Mouse (Mus musculus): ENCODE measurements around the gene Msi2.
A peak's percentile ranks its signal among the peaks of the same experiment; 100 is the strongest.

Gene Msi2

DNA sequence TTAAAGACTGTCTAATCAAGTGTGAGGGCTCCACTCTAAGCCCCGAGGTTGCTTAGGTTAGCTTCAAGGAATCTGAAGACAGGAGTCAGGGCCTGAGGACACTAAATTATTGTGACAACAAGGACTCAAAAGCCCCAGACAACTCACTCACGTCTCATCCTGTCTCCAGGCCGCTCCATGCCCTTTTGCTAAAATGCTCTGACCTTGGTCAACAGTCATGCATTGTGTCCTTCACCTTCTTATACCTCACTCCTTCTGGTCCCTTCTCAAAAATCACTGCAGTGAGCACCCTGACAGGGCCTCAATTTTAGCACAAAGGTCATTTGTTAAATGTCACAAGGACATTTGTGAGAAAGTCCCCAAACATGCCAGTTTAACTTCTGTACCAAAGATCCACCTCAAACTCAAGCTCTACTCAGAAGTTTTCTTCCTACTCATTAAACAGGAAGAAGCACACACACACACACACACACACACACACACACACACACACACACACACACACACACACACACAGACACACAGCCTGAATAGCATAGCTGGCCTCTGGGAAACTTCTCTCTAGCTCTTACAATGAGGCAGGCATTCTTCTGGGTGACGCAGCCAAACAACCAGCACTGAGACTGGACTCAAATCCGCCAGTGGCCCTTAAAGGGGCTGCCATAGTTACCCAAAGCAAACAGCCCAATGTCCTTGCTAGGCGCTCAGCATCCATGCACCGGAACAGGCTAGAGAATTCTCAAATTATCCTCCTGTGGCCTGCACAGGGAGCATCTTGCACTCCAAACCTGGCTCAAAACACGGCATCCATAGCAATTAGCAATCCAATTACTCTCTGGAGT lies 178.5 kb downstream of the Msi2 start:
- DNase-seq (ENCODE audit: low spot score): peak; percentile 66

DNA sequence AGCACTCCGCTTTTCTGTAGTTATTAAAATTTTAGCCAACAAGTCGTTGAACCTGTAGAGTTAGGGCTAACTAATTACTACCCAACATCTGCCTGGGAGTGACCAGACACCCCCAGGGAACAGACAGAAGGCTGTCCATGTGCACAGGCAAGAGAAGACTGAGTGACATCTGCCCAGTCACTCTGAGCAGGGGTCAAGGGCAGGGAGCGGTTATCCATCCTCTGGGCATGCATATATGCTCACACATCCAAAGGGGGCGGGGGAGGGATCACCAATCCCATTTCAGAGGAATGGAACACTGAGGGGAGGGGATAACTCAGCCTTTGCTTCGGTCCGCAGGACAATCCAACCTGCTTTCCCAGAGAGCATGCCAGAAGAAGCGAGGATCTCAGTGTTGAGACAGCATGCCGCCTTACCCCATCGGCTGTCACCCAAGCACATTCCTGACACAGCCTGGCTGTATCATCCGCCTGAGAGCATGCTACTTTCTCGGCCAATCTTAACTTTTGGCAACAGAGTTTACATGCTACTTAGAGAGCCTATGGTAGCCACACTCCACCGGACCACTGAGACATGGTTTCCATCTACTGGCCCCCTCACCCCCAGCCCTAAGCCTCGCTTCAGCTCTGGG lies 179.5 kb downstream of the Msi2 start:
- no peak for DNase-seq (ENCODE audit: low spot score)

DNA sequence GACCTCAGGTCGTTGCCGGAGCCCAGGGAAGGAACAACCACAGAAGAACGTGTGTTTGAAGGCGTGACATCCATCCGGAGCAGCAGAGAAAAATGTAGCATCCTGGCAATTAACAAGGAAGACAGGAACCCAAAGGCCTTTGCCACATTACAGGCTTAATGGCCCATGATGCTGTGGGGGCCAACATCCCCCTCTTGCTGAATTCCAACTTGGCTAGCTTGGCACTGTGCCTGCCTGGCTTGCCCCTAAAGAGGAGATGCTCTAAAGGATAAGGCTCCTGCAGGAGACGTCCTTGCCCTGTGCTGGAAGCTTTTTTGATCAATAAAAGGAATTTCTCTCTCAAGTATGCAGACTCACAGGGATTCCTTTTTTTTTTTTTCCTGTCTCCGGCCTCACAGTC lies 181.0 kb downstream of the Msi2 start:
- DNase-seq (ENCODE audit: low spot score): no peak

DNA sequence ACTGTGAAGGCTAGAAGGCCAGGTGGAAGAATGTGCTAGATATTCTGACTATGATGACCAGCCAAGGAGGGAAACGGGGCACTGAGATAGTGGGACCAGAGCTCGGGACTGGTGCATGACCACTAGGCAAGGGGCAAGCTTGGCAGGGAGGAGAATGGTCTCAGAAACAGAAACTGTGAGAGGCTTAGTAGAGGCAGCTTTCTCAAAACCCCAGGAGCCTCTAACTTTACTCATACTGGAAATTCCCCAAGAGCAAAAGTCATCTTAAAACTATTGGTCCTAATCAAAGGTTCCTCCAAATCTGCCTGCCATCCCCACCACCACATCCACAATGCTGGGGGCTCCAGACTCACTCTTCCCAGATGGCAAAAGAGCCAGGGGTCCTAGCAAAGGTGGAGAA lies 181.5 kb downstream of the Msi2 start:
- DNase-seq (ENCODE audit: low spot score): no peak

DNA sequence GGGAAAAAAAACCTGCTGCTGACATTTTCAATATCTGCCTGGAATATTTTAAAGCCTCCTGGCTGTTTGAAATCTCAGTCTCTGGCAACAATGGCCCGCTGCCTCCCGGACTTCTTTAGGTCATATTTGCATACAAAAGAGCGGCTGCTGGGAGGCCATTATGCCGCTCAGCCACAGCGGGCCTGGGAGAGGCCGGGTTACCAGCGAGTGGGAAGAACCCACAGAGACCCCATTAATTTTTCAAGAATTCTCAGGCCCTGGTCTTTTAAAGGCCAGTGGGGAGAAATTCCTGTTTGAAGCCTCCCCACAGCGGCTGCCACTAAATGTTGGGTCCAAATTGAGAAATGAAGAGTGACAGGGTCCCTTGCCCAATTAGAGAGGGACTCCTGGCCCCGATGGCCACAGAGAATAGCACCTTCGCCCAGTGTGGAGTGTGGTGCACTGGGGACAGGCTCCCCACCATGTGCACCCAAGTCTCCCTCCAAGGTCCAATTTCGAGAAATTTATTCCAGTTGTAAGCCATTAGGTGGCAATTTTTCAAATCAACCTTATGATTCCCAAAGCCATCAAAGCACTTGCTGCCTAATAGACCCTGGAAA lies 183.9 kb downstream of the Msi2 start:
- peak; percentile 80 for DNase-seq (ENCODE audit: low spot score)

DNA sequence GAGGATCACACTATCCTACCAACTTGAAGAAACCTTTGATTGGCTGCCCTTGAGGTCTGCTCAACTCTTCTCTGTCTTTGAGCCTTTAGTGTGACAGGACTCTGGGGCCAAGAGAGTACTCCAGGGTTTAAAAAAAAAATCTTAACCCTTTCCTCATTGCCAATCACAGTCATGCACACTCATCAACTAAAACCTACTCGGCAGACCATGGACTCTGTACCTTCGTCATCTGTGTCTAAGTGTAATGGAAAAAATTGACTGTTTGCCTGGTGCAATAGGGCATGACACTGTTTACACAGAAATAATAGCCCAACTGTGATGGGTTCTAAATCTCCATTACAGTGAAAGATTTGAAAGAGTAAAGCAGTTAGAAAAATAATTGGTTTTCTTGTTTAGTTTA lies 186.3 kb downstream of the Msi2 start:
- DNase-seq (ENCODE audit: low spot score): no peak

DNA sequence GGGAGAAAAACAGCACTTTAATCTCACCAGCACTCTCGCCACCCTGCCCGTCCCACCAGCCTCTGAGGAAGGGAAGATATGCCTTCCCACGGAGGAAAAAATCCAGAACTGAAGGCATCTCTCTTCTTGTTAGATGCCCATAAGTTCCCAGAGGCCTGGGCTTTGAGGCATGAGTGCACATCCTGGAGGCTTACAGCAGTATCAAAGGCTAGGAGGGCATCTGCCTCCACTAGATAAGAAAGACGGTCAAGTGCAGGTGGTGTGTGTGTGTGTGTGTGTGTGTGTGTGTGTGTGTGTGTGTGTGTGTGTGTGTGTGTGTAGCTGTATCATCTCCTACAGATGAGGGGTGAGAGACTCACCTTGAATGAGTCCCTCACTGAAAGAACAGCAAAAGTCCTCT lies 188.3 kb downstream of the Msi2 start:
- no peak for DNase-seq (ENCODE audit: low spot score)

DNA sequence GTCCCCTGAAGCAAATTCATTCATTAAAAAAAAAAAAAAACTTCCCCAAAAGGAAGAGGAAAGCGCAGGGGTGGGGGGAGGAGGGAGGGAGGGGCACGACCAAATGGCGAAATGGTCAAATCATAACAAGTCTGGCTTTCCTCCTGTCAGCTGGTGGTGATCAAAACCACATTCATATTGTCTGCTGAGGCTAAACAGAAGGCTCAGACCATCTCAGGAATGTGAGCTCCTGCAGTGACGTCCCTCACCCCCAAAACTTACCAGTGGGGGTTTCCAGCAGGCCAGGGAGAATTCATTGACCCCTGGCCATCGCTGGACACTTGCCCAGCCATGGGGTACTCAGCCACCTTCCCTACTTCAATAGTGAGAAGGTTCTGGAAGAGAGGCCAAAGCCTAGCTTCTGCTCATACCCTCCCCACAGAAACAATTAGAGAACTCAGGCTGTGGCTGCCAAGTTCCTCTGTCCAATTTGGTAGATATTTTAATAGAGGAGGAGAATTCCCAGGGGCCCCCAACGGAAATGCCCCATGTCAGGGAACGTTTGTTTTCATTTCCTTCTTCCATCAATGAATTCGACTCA lies 189.7 kb downstream of the Msi2 start:
- peak; percentile 68 for DNase-seq (ENCODE audit: low spot score)

DNA sequence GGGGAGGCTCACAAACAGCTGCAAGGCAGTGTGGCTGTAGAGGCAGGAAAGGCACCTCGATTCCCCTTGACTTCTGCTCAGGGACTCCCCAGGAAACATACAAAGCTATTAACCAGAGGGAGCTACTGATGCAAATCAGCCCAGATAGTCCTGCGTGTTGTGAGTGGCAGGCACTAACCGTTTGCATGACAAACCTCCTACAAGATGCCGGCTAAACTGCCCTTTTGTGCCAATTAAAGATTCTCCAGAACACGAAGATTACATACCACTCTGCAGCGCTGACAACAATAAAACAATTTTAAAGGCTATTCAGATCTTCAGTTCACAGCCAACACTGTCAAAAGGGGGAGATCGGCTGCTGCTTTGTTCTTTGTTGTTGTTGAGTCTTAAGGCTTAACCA lies 191.6 kb downstream of the Msi2 start:
- DNase-seq (ENCODE audit: low spot score): no peak

DNA sequence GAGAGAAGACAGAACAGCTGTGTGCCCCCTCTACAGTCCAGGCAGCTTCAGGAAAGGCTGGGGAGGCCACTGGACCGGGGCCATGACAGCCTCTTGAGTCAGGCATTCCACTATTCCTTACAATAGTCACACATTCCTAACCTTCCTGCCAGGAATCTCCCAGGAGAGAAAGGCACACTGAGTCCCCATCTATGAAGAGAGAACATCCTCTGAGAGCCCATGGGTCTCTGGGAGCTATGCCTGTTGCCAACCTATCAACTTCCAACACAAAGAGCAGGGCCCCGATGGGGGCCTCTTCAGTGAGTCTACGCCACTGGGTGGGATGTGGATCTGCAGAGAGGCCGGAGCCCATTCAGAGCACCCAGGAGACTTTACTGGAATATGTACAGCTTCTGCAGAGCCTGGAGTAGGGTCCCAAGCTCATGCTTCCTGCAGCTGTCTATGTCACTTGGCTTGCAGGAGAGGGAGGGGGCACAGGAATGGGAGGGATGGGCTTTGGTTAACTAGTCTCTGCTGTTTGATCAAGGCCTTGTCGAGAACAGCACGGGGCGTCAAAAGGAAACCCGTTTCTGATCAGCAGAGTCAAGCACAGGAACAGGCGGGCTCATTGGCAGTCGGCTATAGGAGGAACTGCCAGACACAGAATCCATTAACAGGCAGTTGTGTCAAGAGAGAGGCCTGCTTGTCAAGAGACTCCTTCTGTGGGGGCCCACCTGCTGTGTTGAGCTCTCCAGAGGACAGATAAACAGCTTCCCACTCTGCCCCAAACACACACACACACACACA lies 193.3 kb downstream of the Msi2 start:
- no peak for DNase-seq (ENCODE audit: low spot score)

DNA sequence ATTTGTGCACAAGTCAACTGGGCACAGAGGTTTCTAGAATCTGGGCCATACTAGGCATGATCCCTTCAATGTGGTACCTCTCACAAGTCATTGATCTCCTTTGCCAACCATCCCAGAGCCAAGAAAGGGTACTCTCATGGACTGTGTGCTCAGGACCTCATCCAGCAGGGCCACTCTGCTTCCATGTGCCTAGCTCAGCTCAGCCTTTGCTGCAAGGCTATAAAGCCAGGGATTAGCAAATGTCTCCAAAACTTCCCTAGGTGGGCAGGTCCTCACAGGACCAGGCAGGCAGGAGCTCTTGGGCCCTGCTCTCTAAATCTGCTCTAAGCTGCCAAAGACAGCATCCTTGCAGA lies 193.9 kb downstream of the Msi2 start:
- no peak for DNase-seq (ENCODE audit: low spot score)

DNA sequence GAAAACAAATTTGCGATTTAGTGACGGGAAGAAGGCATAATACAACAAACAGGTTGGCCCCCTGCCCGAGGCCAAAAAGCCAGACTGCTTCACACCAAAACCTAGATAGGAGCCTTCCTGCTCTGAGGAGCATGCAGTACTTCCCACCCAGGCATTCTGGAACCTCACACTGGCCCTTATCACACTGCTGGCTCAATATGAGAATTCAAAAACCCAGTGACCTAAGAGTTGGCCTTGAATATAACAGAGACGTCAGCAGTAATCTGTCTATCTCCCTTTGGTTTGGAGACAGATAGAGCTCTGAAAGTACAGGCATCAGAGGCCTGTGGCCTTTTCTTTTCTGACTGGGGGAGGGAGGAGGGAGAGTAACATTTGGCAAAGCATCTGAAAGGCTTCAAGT lies 194.4 kb downstream of the Msi2 start:
- DNase-seq (ENCODE audit: low spot score): no peak

DNA sequence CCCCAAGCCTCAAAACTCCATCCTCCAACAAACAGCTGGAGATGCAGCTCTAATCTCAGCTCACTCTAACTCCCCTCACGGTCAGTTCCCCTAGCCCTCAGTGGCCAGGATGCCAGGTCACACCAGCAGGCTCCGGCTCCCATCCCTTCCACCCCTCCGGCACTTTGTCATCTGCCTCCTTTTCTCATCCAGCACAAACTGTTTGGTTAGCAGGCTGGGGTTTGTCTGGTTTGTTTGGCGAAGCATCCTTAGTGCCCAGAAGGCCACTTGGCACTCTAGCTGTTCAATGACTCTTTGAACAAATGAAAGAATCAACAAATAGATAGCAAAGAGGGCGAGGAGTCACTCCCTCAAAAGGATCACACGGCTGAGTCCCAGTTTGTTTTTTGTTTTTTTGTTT lies 194.8 kb downstream of the Msi2 start:
- DNase-seq (ENCODE audit: low spot score): no peak

DNA sequence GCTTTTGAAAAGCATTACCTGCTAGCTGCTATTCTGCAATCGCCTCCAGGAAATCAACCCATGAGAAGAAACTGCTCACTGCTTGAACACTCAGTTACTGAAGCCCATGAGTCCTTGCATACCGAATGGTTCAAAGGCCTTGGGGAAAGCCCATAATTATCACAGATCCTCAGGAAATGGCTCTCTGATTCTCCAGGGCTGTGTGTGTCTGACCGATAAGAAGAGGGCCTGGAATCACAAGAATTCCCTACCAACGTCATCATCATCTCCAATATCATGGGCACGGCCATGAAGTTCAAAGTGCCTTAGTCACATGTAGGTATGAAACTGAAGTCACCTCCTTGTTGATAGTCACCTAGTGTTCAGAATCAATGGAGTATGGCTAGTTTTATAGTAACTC lies 196.2 kb downstream of the Msi2 start:
- DNase-seq (ENCODE audit: low spot score): no peak

DNA sequence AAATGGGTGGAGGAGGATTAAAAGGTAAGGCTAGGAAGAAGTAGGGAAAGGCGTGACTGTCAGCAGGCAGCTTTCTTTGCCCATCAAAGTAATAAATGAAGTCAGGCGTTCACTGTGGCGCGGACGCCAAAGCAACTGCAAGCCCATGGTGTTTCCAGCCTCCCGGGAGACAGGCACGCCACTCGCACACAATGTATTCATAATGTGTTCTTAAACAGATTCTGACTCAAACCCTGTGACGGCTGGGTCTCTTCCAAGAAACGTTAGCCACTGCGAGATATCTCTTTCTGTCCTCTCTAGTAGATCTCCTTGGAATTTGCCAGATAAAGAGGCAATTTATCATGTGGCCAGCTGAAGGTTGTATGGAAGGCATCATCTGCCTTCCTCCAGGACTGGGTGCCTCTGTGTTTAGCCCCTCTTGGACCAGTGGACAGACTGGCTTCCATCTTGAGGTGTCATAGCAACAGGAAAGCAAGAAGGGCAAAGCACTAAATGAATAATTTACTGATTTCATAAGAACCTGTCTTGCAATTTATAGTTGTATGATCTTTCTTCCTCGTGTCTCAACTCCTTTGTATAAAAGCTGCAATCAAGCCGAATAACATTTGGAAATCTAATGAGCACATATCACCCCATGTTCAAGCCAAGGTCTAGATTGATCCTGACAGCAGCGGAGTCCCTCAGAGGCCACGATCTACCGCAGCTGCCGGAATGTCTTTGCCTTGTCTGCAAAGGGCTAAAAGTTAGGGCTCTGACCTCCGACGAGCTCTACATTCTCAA lies 197.2 kb downstream of the Msi2 start:
- no peak for DNase-seq (ENCODE audit: low spot score)

DNA sequence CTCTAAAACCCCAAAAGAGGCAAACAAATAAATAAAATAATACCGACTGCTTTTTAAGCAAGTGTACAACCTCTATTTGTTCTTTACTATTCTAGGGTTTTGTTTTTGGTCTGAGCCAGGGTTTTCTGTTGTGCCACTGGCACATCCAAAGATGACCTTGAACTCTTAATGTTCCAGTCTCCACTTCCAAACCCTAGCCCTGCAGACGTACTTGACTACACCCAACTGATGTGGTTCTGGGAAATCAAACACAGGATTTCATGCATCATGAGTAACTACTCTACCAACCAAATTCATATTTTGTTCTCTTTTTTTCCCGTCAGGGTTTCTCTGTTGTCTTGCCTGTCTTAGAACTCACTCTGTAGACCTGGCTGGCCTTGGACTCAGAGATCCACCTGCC lies 200.0 kb downstream of the Msi2 start:
- DNase-seq (ENCODE audit: low spot score): no peak

DNA sequence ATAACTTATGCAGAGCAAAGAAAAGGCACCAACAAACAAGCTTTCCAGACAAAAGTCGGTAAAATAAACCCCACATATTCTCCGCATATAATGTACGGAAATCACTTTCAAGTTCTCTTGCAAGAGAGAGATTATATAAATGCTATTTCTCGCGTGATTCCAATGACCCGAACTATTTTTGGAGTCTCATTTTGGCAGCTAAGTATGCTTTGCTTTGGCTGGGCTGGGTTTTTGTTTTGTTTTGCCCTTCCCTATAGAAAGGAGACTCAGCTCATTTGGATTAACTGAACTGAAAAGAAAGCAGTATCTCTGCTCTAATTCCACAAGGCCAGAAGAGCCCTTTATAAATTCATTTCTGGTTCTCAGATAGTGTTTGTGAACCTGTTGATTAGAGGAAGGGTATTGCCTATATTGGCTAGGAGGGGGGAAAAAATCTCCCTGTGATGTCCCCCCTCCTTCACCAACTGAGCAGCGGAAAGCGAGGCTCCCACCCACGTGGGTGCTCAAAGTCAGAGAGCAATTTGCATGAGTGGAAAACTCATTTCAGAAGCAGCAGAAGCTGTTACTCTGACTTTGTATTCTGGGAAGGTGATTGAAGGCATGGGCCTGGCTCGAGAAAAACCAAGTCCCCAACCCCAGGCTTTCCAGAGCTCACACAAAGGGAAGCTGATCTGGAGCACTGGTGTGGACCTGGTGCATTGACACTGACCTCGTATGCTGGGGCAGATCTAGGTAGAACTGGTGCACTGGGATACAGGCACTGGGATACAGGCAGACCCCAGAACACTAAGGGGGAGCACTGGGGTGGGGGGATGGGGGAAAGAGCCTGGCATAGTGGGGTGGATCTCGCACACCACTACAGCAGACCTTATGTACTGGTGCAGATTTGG lies 201.5 kb downstream of the Msi2 start:
- DNase-seq (ENCODE audit: low spot score): no peak

DNA sequence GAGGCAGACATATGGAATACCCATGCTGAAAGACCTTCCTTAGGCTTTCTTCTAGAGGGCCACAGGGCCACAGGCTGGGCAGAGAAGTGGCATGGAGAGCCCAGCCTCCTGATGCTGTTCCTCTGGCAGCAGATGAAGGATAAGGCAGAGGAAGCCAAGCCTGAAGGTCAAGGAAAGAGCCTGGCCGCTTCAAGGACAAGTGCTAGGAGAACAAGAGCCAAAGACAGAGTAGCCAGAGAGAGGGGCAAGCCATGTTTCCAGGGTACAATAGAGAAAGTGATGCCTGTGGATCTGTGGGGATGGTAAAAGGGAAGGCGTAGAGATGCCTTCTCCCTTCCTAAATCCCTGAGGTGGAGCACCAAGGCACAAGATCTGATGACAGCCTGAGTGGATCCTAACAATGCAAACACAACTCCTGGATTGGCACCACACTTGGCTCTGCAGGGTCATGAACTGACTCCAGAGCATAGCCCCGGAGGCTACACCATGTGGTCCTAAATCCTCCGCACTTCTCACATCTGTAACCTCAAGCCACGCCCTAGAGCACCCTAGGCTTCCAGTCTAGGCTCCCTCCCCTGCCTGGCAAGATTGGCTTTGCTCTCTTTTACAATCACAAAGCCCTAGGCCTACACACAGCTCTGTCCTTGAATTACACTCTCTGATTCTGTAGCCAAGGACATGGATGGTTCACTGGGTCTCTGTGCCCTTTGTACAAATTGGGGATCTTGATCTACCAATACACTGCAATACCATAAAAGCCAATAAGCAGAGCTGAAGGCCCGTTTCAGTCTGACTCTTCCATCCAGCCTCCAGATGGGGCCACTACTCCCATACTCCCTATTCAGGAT lies 202.4 kb downstream of the Msi2 start:
- DNase-seq (ENCODE audit: low spot score): no peak

DNA sequence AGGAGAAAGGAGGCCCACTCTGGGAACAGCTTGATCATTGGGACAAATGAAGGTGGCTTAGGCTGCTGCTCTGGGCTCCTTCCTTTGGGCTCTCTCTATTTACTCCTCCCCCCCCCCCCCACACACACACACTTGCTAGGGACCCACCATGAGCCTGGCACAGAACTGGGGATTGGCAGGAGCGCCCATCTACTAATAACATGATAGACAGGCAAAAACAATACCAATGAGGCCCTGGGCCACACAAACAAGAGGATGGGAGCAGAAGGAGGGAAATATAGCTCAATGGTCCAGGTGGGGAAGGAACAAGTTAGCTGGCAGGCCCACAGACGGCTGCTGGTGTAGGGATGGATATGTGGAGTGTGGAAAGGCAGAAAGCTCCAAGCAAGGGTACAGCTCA lies 203.0 kb downstream of the Msi2 start:
- no peak for DNase-seq (ENCODE audit: low spot score)

All from embryo, embryonic 10.5 days (tissue).